Mouse (Mus musculus): ENCODE measurements around the gene Scd1. TPM values are rescaled to one million over a fixed set of nuclear protein-coding genes. Genes with fewer than 3 reads are reported as not detected.

Scd1 gene
- 114 TPM in 2 replicates for polyA plus RNA-seq (2011; ENCODE audit: insufficient read depth, insufficient read length, low read depth, missing spikeins)

DNA sequence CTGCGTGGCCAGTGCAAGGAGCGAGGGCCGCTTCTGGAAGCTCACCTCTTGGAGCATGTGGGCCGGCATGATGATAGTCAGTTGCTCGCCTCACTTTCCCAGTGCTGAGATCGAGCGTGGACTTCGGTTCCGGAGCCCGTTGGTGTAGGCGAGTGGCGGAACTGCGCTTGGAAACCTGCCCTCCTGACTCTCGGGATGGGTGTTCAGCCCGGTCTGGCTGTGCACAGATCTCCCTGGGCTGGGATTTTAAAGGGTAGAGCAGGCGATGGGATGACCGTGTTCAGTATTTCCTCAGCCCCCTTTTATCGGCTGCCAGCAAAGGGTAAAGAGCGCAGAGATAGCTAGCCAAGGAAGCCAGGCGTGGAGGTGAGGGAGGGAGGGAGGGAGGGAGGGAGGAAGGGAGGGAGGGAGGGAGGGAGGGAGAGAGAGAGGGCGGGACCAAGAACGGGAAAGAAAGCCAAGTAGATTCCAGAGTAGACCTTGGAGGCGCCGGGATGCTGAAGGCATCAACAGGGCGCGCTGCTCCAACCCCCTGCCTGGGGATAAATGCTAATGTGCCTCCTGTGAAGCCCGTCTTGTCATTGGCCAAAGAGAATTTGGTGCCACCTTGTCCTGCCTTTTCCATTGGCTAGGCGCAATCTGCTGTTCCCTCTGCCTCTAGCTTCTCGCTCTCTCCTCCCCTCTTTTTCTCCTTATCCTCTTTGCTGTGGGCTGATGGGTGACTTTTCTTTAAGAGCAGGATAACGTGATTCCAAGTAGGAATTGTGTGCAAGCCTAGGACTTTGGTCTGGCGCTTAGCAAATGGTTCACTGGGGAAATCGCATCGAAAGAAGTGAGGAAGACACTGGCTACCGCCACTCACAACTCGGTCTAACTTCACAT lies at the start of gene Scd1:
TSS of gene Scd1 (minus strand) at position 539 of the 882 bp plus-strand sequence.
- no peaks in the 10 kb centered on the region for H3K9me3 ChIP-seq (replicated peaks; ENCODE audit: control insufficient read depth, insufficient read depth, low read length, poor library complexity, severe bottlenecking)
- TF ChIP-seq CTCF (IDR thresholded peaks at IDR 0.05; ENCODE audit: low read depth, low read length) (no peak), POLR2A (IDR thresholded peaks at IDR 0.05; ENCODE audit: insufficient read depth, low read length) (peak; percentile 13), EP300 (IDR thresholded peaks at IDR 0.05; ENCODE audit: insufficient read depth, low read depth, low read length) (peak; percentile 70; the same call in 1 of the 2 replicates)

DNA sequence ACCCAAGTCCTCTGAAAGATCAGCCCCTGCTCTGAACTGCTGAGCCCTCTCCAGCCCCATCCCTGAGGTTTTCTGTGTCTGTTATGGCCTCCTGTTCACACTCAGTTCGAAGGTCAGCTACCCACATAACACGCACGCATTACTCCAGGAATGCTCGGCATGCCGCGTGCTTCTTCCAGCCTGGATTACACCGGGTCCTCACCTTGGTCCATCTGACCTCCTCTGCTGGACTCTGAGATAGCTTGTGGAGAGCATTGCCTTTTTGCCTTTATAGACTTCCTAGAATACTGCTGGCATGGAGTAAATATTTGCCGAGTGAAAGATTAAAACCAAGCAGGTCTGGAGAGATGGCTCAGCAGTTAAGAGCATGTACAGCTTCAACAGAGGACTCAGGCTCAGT lies 47.7 kb upstream of the Scd1 start:
- H3K9me3 ChIP-seq (replicated peaks; ENCODE audit: control insufficient read depth, insufficient read depth, low read length, poor library complexity, severe bottlenecking): no peaks in the 10 kb centered on the region
- no peak overlapping the region for H3K4me3 ChIP-seq (ENCODE audit: low read depth, low read length)
- H3K4me1 ChIP-seq (ENCODE audit: control insufficient read depth, insufficient read depth, low read length): peaks cover 5% of the 10 kb centered on the region
- no peaks in the 10 kb centered on the region for H3K36me3 ChIP-seq (ENCODE audit: control insufficient read depth, insufficient read depth, low read length, poor library complexity, severe bottlenecking)
- H3K9ac ChIP-seq (ENCODE audit: low read depth, poor library complexity, severe bottlenecking): no peak overlapping the region
- no peak overlapping the region for H3K27ac ChIP-seq (ENCODE audit: insufficient read depth, low read length)
- no peak for TF ChIP-seq POLR2A (IDR thresholded peaks at IDR 0.05; ENCODE audit: insufficient read depth, low read length)
- TF ChIP-seq CTCF (IDR thresholded peaks at IDR 0.05; ENCODE audit: low read depth, low read length): no peak
- TF ChIP-seq EP300 (IDR thresholded peaks at IDR 0.05; ENCODE audit: insufficient read depth, low read depth, low read length): no peak
- no peaks in the 10 kb centered on the region for H3K27me3 ChIP-seq (ENCODE audit: control insufficient read depth, insufficient read depth, low read length, poor library complexity, severe bottlenecking)

More for the DNA sequence above, at the start of gene Scd1:
- H3K27me3 ChIP-seq (ENCODE audit: control insufficient read depth, insufficient read depth, low read length, poor library complexity, severe bottlenecking): no peaks in the 10 kb centered on the region
- peaks cover 20% of the 10 kb centered on the region for H3K36me3 ChIP-seq (ENCODE audit: control insufficient read depth, insufficient read depth, low read length, poor library complexity, severe bottlenecking)
- peak within 1 kb of the TSS; percentile 98 for H3K27ac ChIP-seq (ENCODE audit: insufficient read depth, low read length)
- peak within 1 kb of the TSS; percentile 79 for H3K4me3 ChIP-seq (ENCODE audit: low read depth, low read length)
- peak within 1 kb of the TSS; percentile 61 for H3K9ac ChIP-seq (ENCODE audit: low read depth, poor library complexity, severe bottlenecking)
- H3K4me1 ChIP-seq (ENCODE audit: control insufficient read depth, insufficient read depth, low read length): no peaks in the 10 kb centered on the region

DNA sequence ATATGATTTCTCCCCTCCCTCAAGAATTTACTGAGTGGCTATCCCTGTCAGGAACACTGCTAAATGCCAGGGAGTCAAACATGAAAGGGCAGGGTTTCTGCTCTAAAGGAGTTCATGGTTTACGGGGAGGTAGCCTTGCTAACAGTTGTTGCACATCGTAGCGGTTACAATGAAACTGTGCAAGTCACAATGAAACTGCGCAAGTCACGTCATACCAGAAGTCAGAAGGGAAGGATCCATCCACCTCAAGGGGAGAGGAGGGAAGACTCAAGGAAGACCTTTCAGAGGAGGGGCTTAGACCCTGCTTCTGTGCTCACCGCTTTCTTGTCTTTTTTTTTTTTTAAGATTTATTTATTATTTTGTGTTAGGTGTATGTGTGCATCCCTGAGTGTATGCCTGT lies 47.2 kb upstream of the Scd1 start:
- no peaks in the 10 kb centered on the region for H3K27me3 ChIP-seq (ENCODE audit: control insufficient read depth, insufficient read depth, low read length, poor library complexity, severe bottlenecking)
- no peak overlapping the region for H3K4me3 ChIP-seq (ENCODE audit: low read depth, low read length)
- peaks cover 5% of the 10 kb centered on the region for H3K4me1 ChIP-seq (ENCODE audit: control insufficient read depth, insufficient read depth, low read length)
- TF ChIP-seq CTCF (IDR thresholded peaks at IDR 0.05; ENCODE audit: low read depth, low read length) (no peak), POLR2A (IDR thresholded peaks at IDR 0.05; ENCODE audit: insufficient read depth, low read length) (no peak), EP300 (IDR thresholded peaks at IDR 0.05; ENCODE audit: insufficient read depth, low read depth, low read length) (no peak)
- H3K36me3 ChIP-seq (ENCODE audit: control insufficient read depth, insufficient read depth, low read length, poor library complexity, severe bottlenecking): no peaks in the 10 kb centered on the region
- H3K27ac ChIP-seq (ENCODE audit: insufficient read depth, low read length): no peak overlapping the region
- no peaks in the 10 kb centered on the region for H3K9me3 ChIP-seq (replicated peaks; ENCODE audit: control insufficient read depth, insufficient read depth, low read length, poor library complexity, severe bottlenecking)
- H3K9ac ChIP-seq (ENCODE audit: low read depth, poor library complexity, severe bottlenecking): no peak overlapping the region

DNA sequence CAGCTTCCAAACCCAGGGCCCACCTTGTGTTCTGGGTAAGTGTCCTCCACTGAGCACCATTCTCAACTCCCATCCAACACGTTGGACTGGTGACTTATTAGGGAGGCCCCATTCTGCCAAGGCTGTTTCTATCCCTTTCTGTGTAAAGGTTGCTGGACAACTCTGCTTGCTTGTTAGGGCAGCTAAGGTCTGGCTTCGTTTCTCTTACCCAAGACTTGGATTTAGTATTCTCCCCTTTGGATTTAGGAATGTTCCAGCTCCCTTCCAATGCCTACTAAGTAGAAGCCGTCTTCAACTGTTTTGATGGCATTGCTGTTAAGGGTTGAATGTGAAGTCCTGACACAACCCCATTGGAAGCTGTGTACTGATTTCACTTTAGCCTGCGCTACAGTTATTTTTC lies 40.2 kb upstream of the Scd1 start:
- Histone ChIP-seq H3K4me3 (ENCODE audit: low read depth, low read length) (no peak overlapping the region), H3K27ac (ENCODE audit: insufficient read depth, low read length) (no peak overlapping the region), H3K4me1 (ENCODE audit: control insufficient read depth, insufficient read depth, low read length) (no peaks in the 10 kb centered on the region), H3K9ac (ENCODE audit: low read depth, poor library complexity, severe bottlenecking) (no peak overlapping the region), H3K27me3 (ENCODE audit: control insufficient read depth, insufficient read depth, low read length, poor library complexity, severe bottlenecking) (no peaks in the 10 kb centered on the region), H3K9me3 (replicated peaks; ENCODE audit: control insufficient read depth, insufficient read depth, low read length, poor library complexity, severe bottlenecking) (no peaks in the 10 kb centered on the region), H3K36me3 (ENCODE audit: control insufficient read depth, insufficient read depth, low read length, poor library complexity, severe bottlenecking) (no peaks in the 10 kb centered on the region)
- TF ChIP-seq CTCF (IDR thresholded peaks at IDR 0.05; ENCODE audit: low read depth, low read length): no peak
- TF ChIP-seq EP300 (IDR thresholded peaks at IDR 0.05; ENCODE audit: insufficient read depth, low read depth, low read length): no peak
- no peak for TF ChIP-seq POLR2A (IDR thresholded peaks at IDR 0.05; ENCODE audit: insufficient read depth, low read length)

DNA sequence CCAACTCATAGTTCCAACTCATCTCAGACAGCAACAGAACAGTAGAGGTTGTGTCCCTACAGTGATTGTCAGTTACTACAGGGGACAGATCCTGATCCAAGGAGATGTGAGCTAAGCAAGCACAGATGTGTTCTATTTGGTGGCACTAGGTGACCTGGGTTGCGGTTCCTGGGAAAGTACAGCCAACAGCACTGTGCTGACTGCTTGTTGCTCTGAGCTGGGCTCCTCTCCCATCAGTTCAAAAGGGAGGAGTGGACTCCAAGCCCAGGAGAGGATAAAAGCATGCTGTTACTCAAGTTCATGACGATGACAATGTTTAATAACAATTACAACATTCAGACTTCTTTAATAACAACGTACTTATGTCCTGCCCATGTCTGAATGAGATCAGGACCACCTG lies 38.1 kb upstream of the Scd1 start:
- Histone ChIP-seq H3K27ac (ENCODE audit: insufficient read depth, low read length) (no peak overlapping the region), H3K9ac (ENCODE audit: low read depth, poor library complexity, severe bottlenecking) (no peak overlapping the region), H3K9me3 (replicated peaks; ENCODE audit: control insufficient read depth, insufficient read depth, low read length, poor library complexity, severe bottlenecking) (no peaks in the 10 kb centered on the region), H3K36me3 (ENCODE audit: control insufficient read depth, insufficient read depth, low read length, poor library complexity, severe bottlenecking) (no peaks in the 10 kb centered on the region), H3K4me3 (ENCODE audit: low read depth, low read length) (no peak overlapping the region), H3K4me1 (ENCODE audit: control insufficient read depth, insufficient read depth, low read length) (no peaks in the 10 kb centered on the region), H3K27me3 (ENCODE audit: control insufficient read depth, insufficient read depth, low read length, poor library complexity, severe bottlenecking) (no peaks in the 10 kb centered on the region)
- TF ChIP-seq CTCF (IDR thresholded peaks at IDR 0.05; ENCODE audit: low read depth, low read length) (no peak), EP300 (IDR thresholded peaks at IDR 0.05; ENCODE audit: insufficient read depth, low read depth, low read length) (no peak), POLR2A (IDR thresholded peaks at IDR 0.05; ENCODE audit: insufficient read depth, low read length) (no peak)

DNA sequence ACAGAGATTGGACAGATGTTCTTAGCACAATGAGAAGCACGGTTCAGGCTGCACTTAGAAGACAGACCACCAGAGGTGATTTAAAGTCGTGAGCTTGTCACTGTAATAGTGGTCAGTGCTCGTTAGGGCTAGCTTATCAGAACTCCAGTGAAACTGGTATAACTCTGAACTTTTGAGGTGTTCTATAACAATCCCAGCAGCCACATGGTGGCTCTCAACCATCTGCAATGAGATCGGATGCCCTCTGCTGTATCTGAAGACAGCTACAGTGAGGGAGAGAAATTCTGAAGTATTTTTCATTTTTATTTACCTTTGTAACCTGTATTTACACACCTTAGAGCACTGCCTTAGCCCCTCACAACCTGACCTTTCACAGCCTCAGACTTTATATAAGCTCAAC lies 31.6 kb upstream of the Scd1 start:
- Histone ChIP-seq H3K9ac (ENCODE audit: low read depth, poor library complexity, severe bottlenecking) (no peak overlapping the region), H3K9me3 (replicated peaks; ENCODE audit: control insufficient read depth, insufficient read depth, low read length, poor library complexity, severe bottlenecking) (no peaks in the 10 kb centered on the region), H3K36me3 (ENCODE audit: control insufficient read depth, insufficient read depth, low read length, poor library complexity, severe bottlenecking) (no peaks in the 10 kb centered on the region), H3K27me3 (ENCODE audit: control insufficient read depth, insufficient read depth, low read length, poor library complexity, severe bottlenecking) (no peaks in the 10 kb centered on the region), H3K4me1 (ENCODE audit: control insufficient read depth, insufficient read depth, low read length) (no peaks in the 10 kb centered on the region), H3K4me3 (ENCODE audit: low read depth, low read length) (no peak overlapping the region), H3K27ac (ENCODE audit: insufficient read depth, low read length) (no peak overlapping the region)
- no peak for TF ChIP-seq POLR2A (IDR thresholded peaks at IDR 0.05; ENCODE audit: insufficient read depth, low read length)
- TF ChIP-seq CTCF (IDR thresholded peaks at IDR 0.05; ENCODE audit: low read depth, low read length): no peak
- no peak for TF ChIP-seq EP300 (IDR thresholded peaks at IDR 0.05; ENCODE audit: insufficient read depth, low read depth, low read length)

Measured in ES-Bruce4 (cell line).